In genomic region chr2:90917233-90917998, GRCm38 (mm10) we compare ENCODE assay signal across 8 mouse cellular contexts. TPM values are rescaled to one million over a fixed set of nuclear protein-coding genes. Genes with fewer than 3 reads are reported as not detected.
DNase-seq lines count a peak whose midpoint lies in the region; ATAC-seq and TF ChIP-seq lines count a peak whose summit lies in the region.

No protein-coding gene starts in this region.

- peak overlapping the region; percentile 71 for H3K4me3 ChIP-seq in ES-Bruce4 (ENCODE audit: low read depth, low read length)
- H3K4me3 ChIP-seq in forebrain, embryonic 12.5 days (replicated peaks) = peak overlapping the region; percentile 66
- peak overlapping the region; percentile 78 for H3K4me3 ChIP-seq in heart, postnatal 0 days (ENCODE audit: low read depth, low read length)
- peak overlapping the region; percentile 76 for H3K4me3 ChIP-seq in lung, embryonic 16.5 days (ENCODE audit: low read length)
- peak overlapping the region; percentile 62 for H3K4me3 ChIP-seq in olfactory bulb, adult 2 months (ENCODE audit: insufficient read depth, low read depth, low read length)

- no peak overlapping the region for H3K27ac ChIP-seq in ES-Bruce4 (ENCODE audit: insufficient read depth, low read length)
- peak overlapping the region; percentile 75 for H3K27ac ChIP-seq in forebrain, embryonic 12.5 days
- H3K27ac ChIP-seq in heart, postnatal 0 days (ENCODE audit: low read depth) = peak overlapping the region; percentile 97
- H3K27ac ChIP-seq in lung, embryonic 16.5 days (ENCODE audit: low read length) = peak overlapping the region; percentile 92
- H3K27ac ChIP-seq in olfactory bulb, adult 2 months (ENCODE audit: insufficient read depth, low read depth, low read length) = peak overlapping the region; percentile 78

- no peaks in the 10 kb centered on the region for H3K27me3 ChIP-seq in ES-Bruce4 (ENCODE audit: control insufficient read depth, insufficient read depth, low read length, poor library complexity, severe bottlenecking)
- H3K27me3 ChIP-seq in forebrain, embryonic 12.5 days = 0 out of 2 replicates have a peak, but pooled peaks cover 2% of the 10 kb centered on the region
- no peaks in the 10 kb centered on the region for H3K27me3 ChIP-seq in heart, postnatal 0 days (ENCODE audit: control insufficient read depth, insufficient read depth, low read length)
- no peaks in the 10 kb centered on the region for H3K27me3 ChIP-seq in lung, embryonic 16.5 days (ENCODE audit: control insufficient read depth, insufficient read depth, low read depth, low read length)

- H3K9ac ChIP-seq in ES-Bruce4 (ENCODE audit: low read depth, poor library complexity, severe bottlenecking) = peak overlapping the region; percentile 94
- H3K9ac ChIP-seq in forebrain, embryonic 12.5 days = peak overlapping the region; percentile 92
- peak overlapping the region; percentile 99 for H3K9ac ChIP-seq in heart, postnatal 0 days (replicated peaks; ENCODE audit: low read depth, low read length)
- peak overlapping the region; percentile 98 for H3K9ac ChIP-seq in lung, embryonic 16.5 days (ENCODE audit: low read length)

- peak; percentile 53 for DNase-seq in c-Kit-positive CD71-positive TER-119-positive erythroid progenitor cells, embryonic 14.5 days (ENCODE audit: low spot score)
- DNase-seq in heart, postnatal 0 days (ENCODE audit: low spot score) = peak; percentile 77
- DNase-seq in kidney, postnatal 36 days = peak; percentile 66 to 86
- DNase-seq in thymus, postnatal 0 days (ENCODE audit: low spot score) = peak; percentile 45

- under 1% methylated on average over 62 of the region's 73 CpGs for WGBS in forebrain, embryonic 12.5 days
- WGBS in heart, postnatal 0 days = under 1% methylated on average over 70 of the region's 73 CpGs
- under 1% methylated on average over 64 of the region's 73 CpGs for WGBS in lung, embryonic 16.5 days
- WGBS in olfactory bulb, adult 2 months = under 1% methylated on average over 73 of the region's 73 CpGs

- no peak for TF ChIP-seq POLR2A in ES-Bruce4 (IDR thresholded peaks at IDR 0.05; ENCODE audit: insufficient read depth, low read length)
- peak; percentile 34; the same call in 1 of the 2 replicates for TF ChIP-seq POLR2A in olfactory bulb, adult 2 months (IDR thresholded peaks at IDR 0.05; ENCODE audit: insufficient read depth, low read depth, low read length)

- TF ChIP-seq EP300 in ES-Bruce4 (IDR thresholded peaks at IDR 0.05; ENCODE audit: insufficient read depth, low read depth, low read length) = no peak
- no peak for TF ChIP-seq EP300 in heart, postnatal 0 days (IDR thresholded peaks at IDR 0.05; ENCODE audit: low read depth)

- H3K4me1 ChIP-seq in ES-Bruce4 (ENCODE audit: control insufficient read depth, insufficient read depth, low read length) = no peaks in the 10 kb centered on the region
- peaks cover 30% of the 10 kb centered on the region for H3K4me1 ChIP-seq in forebrain, embryonic 12.5 days
- peaks cover 39% of the 10 kb centered on the region for H3K4me1 ChIP-seq in heart, postnatal 0 days (ENCODE audit: control insufficient read depth, insufficient read depth)
- peaks cover 21% of the 10 kb centered on the region for H3K4me1 ChIP-seq in lung, embryonic 16.5 days (replicated peaks; ENCODE audit: control insufficient read depth, insufficient read depth, low read length)
- peaks cover 8% of the 10 kb centered on the region for H3K4me1 ChIP-seq in olfactory bulb, adult 2 months (ENCODE audit: control insufficient read depth, insufficient read depth, low read length)

- TF ChIP-seq CTCF in ES-Bruce4 (IDR thresholded peaks at IDR 0.05; ENCODE audit: low read depth, low read length) = no peak
- no peak for TF ChIP-seq CTCF in heart, postnatal 0 days (IDR thresholded peaks at IDR 0.05; ENCODE audit: low read depth)
- TF ChIP-seq CTCF in olfactory bulb, adult 2 months (IDR thresholded peaks at IDR 0.05; ENCODE audit: insufficient read depth, low read depth, low read length) = no peak

- peaks cover 2% of the 10 kb centered on the region; the same call in 1 of the 2 replicates for H3K36me3 ChIP-seq in ES-Bruce4 (ENCODE audit: control insufficient read depth, insufficient read depth, low read length, poor library complexity, severe bottlenecking)
- H3K36me3 ChIP-seq in forebrain, embryonic 12.5 days (replicated peaks) = peaks cover 17% of the 10 kb centered on the region
- peaks cover 16% of the 10 kb centered on the region for H3K36me3 ChIP-seq in heart, postnatal 0 days (replicated peaks; ENCODE audit: control insufficient read depth, insufficient read depth, low read length)
- H3K36me3 ChIP-seq in lung, embryonic 16.5 days (ENCODE audit: control insufficient read depth, insufficient read depth, low read length) = peaks cover 8% of the 10 kb centered on the region

- peak; percentile 90 for ATAC-seq in forebrain, embryonic 12.5 days (ENCODE audit: low FRiP score)
- ATAC-seq in heart, postnatal 0 days (ENCODE audit: insufficient read depth, low read depth) = peak; percentile 87
- peak; percentile 92 for ATAC-seq in lung, embryonic 16.5 days (ENCODE audit: low read depth)

- no peaks in the 10 kb centered on the region for H3K9me3 ChIP-seq in ES-Bruce4 (replicated peaks; ENCODE audit: control insufficient read depth, insufficient read depth, low read length, poor library complexity, severe bottlenecking)
- H3K9me3 ChIP-seq in forebrain, embryonic 12.5 days = no peaks in the 10 kb centered on the region
- H3K9me3 ChIP-seq in heart, postnatal 0 days (replicated peaks; ENCODE audit: control insufficient read depth, low read length) = no peaks in the 10 kb centered on the region
- no peaks in the 10 kb centered on the region for H3K9me3 ChIP-seq in lung, embryonic 16.5 days (ENCODE audit: control insufficient read depth, low read length)

- peak overlapping the region; percentile 81 for H3K4me2 ChIP-seq in forebrain, embryonic 12.5 days
- H3K4me2 ChIP-seq in heart, postnatal 0 days (ENCODE audit: low read depth, low read length) = peak overlapping the region; percentile 78
- H3K4me2 ChIP-seq in lung, embryonic 16.5 days (ENCODE audit: low read depth, low read length) = peak overlapping the region; percentile 93

RNA-seq across cellular contexts. Expression of gene Ndufs3, which starts 12.8 kb away (rescaled TPM):
- polyA plus RNA-seq in ES-Bruce4 (2011; ENCODE audit: insufficient read depth, insufficient read length, low read depth, missing spikeins) = 86.9 and 90.1 TPM in 2 replicates
- polyA plus RNA-seq in forebrain, embryonic 12.5 days (2016; fragmentation: Nextera tagmentation; extraction: Ambion mirVana) = 188 and 192 TPM in 2 replicates
- 556 and 596 TPM in 2 replicates for total RNA-seq in heart, postnatal 0 days (2014; rRNA removed; ENCODE audit: low replicate concordance)
- 620 and 652 TPM in 2 replicates for polyA plus RNA-seq in heart, postnatal 0 days (2015; fragmentation: Nextera tagmentation; extraction: Ambion mirVana)
- 201 and 203 TPM in 2 replicates for polyA plus RNA-seq in lung, embryonic 16.5 days (2015; fragmentation: Nextera tagmentation; extraction: Ambion mirVana)
- not detected in 2 replicates for polyA plus RNA-seq in olfactory bulb, adult 2 months (2012; ENCODE audit: insufficient read depth, insufficient read length, low replicate concordance, missing spikeins)
- 224 and 230 TPM in 2 replicates for polyA plus RNA-seq in thymus, postnatal 0 days (2015; fragmentation: Nextera tagmentation; extraction: Ambion mirVana)

RNA-seq across cellular contexts. Expression of gene Kbtbd4, which starts 12.9 kb away (rescaled TPM):
- 20.7 and 24.0 TPM in 2 replicates for polyA plus RNA-seq in ES-Bruce4 (2011; ENCODE audit: insufficient read depth, insufficient read length, low read depth, missing spikeins)
- 59.1 and 61.2 TPM in 2 replicates for polyA plus RNA-seq in forebrain, embryonic 12.5 days (2016; fragmentation: Nextera tagmentation; extraction: Ambion mirVana)
- 19.5 and 28.3 TPM in 2 replicates for total RNA-seq in heart, postnatal 0 days (2014; rRNA removed; ENCODE audit: low replicate concordance)
- polyA plus RNA-seq in heart, postnatal 0 days (2015; fragmentation: Nextera tagmentation; extraction: Ambion mirVana) = 16.4 and 17.8 TPM in 2 replicates
- 36.5 and 37.0 TPM in 2 replicates for polyA plus RNA-seq in lung, embryonic 16.5 days (2015; fragmentation: Nextera tagmentation; extraction: Ambion mirVana)
- polyA plus RNA-seq in olfactory bulb, adult 2 months (2012; ENCODE audit: insufficient read depth, insufficient read length, low replicate concordance, missing spikeins) = not detected in 2 replicates
- 30.8 and 31.8 TPM in 2 replicates for polyA plus RNA-seq in thymus, postnatal 0 days (2015; fragmentation: Nextera tagmentation; extraction: Ambion mirVana)

RNA-seq across cellular contexts. Expression of gene Celf1, which starts 22.8 kb away (rescaled TPM):
- 182 and 183 TPM in 2 replicates for polyA plus RNA-seq in ES-Bruce4 (2011; ENCODE audit: insufficient read depth, insufficient read length, low read depth, missing spikeins)
- polyA plus RNA-seq in forebrain, embryonic 12.5 days (2016; fragmentation: Nextera tagmentation; extraction: Ambion mirVana) = 172 and 183 TPM in 2 replicates
- total RNA-seq in heart, postnatal 0 days (2014; rRNA removed; ENCODE audit: low replicate concordance) = 85.6 and 113 TPM in 2 replicates
- 63.9 and 72.6 TPM in 2 replicates for polyA plus RNA-seq in heart, postnatal 0 days (2015; fragmentation: Nextera tagmentation; extraction: Ambion mirVana)
- polyA plus RNA-seq in lung, embryonic 16.5 days (2015; fragmentation: Nextera tagmentation; extraction: Ambion mirVana) = 71.6 and 75.9 TPM in 2 replicates
- polyA plus RNA-seq in olfactory bulb, adult 2 months (2012; ENCODE audit: insufficient read depth, insufficient read length, low replicate concordance, missing spikeins) = 177 and 210 TPM in 2 replicates
- polyA plus RNA-seq in thymus, postnatal 0 days (2015; fragmentation: Nextera tagmentation; extraction: Ambion mirVana) = 54.9 and 65.4 TPM in 2 replicates

RNA-seq across cellular contexts. Expression of gene C1qtnf4, which starts 31.8 kb away (rescaled TPM):
- polyA plus RNA-seq in ES-Bruce4 (2011; ENCODE audit: insufficient read depth, insufficient read length, low read depth, missing spikeins) = 0.94 and 2.1 TPM in 2 replicates
- polyA plus RNA-seq in forebrain, embryonic 12.5 days (2016; fragmentation: Nextera tagmentation; extraction: Ambion mirVana) = 15.9 and 28.0 TPM in 2 replicates
- 15.5 and 18.7 TPM in 2 replicates for total RNA-seq in heart, postnatal 0 days (2014; rRNA removed; ENCODE audit: low replicate concordance)
- polyA plus RNA-seq in heart, postnatal 0 days (2015; fragmentation: Nextera tagmentation; extraction: Ambion mirVana) = 23.7 and 28.1 TPM in 2 replicates
- polyA plus RNA-seq in lung, embryonic 16.5 days (2015; fragmentation: Nextera tagmentation; extraction: Ambion mirVana) = 2.9 and 3.0 TPM in 2 replicates
- not detected in 2 replicates for polyA plus RNA-seq in olfactory bulb, adult 2 months (2012; ENCODE audit: insufficient read depth, insufficient read length, low replicate concordance, missing spikeins)
- 4.4 and 4.5 TPM in 2 replicates for polyA plus RNA-seq in thymus, postnatal 0 days (2015; fragmentation: Nextera tagmentation; extraction: Ambion mirVana)
